In the genomic region with DNA sequence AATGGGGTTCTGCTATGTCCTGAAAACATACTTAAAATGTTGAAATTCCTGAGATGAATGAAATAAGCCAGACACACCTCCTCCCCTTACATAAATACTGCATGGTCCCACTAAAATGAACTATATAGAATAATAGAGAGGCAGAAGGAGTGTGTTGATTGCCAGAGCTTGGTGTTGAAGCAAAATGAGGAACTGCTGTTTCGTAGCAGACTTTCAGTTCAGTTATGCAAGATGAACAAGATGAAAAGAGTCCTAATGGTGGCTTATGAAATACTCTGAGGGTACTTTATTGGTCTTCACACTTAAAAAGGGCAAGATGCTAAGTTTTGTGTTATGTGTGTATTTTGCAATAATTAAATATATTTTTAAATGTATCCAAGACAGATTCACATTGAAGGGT, we compare ENCODE assay signal across 26 mouse cellular contexts. TPM values are rescaled to one million over a fixed set of nuclear protein-coding genes. Genes with fewer than 3 reads are reported as not detected.
A peak's percentile ranks its signal among the peaks of the same experiment; 100 is the strongest.
DNase-seq lines count a peak whose midpoint lies in the region; ATAC-seq and TF ChIP-seq lines count a peak whose summit lies in the region.
"Had no signal": no experiment of that assay in that cellular context is flagged by ENCODE, and none has a peak within 500 bp of the region (broad histone marks: within the 10 kb centered on the region; RNA-seq: fewer than 3 reads in every experiment).

No protein-coding gene starts in this region.

- H3K4me3 ChIP-seq in lung, adult 2 months (replicated peaks; ENCODE audit: extremely low read depth, low read depth, low read length) = no peak overlapping the region
- H3K4me3 ChIP-seq in bone marrow, adult 2 months (replicated peaks; ENCODE audit: control insufficient read depth, low read depth, low read length) = no peak overlapping the region
- H3K4me3 ChIP-seq: forebrain, embryonic 15.5 days; heart, embryonic 12.5 days; hindbrain, embryonic 12.5 days; layer of hippocampus, adult 2 months; limb, embryonic 12.5 days; midbrain, embryonic 15.5 days; myocyte; neural tube, embryonic 13.5 days had no signal

- peak; percentile 67 for ATAC-seq in megakaryocyte, adult 5-6 weeks (ENCODE audit: poor library complexity, severe bottlenecking)
- ATAC-seq: forebrain, embryonic 15.5 days; intestine, postnatal 0 days; midbrain, embryonic 15.5 days had no signal

- no peak for TF ChIP-seq POLR2A in lung, adult 2 months (IDR thresholded peaks at IDR 0.05; ENCODE audit: borderline replicate concordance, extremely low read depth, low read depth, low read length)
- no peak for TF ChIP-seq POLR2A in bone marrow, adult 2 months (IDR thresholded peaks at IDR 0.05; ENCODE audit: borderline replicate concordance, control insufficient read depth, low read depth, low read length)

- intact Hi-C loops in heart, postnatal 36 days (cut with DNase I) = no loop called here

- H3K27ac ChIP-seq in bone marrow, adult 2 months (ENCODE audit: control insufficient read depth, insufficient read depth, low read depth, low read length, poor library complexity) = peak overlapping the region; percentile 40; the same call in 1 of the 2 replicates
- H3K27ac ChIP-seq: forebrain, embryonic 15.5 days; hindbrain, embryonic 12.5 days; layer of hippocampus, adult 2 months; limb, embryonic 12.5 days; liver, embryonic 14.5 days; midbrain, embryonic 15.5 days; neural tube, embryonic 13.5 days had no signal

- TF ChIP-seq CTCF in lung, adult 2 months (IDR thresholded peaks at IDR 0.05; ENCODE audit: insufficient read depth, low read length) = no peak
- no peak for TF ChIP-seq CTCF in bone marrow, adult 2 months (IDR thresholded peaks at IDR 0.05; ENCODE audit: control insufficient read depth, insufficient read depth, low read length)

- peaks cover 2% of the 10 kb centered on the region; the same call in 1 of the 2 replicates for H3K4me1 ChIP-seq in lung, adult 2 months (ENCODE audit: control insufficient read depth, insufficient read depth, low read length)
- H3K4me1 ChIP-seq in bone marrow, adult 2 months (ENCODE audit: control insufficient read depth, insufficient read depth, low read length) = peaks cover 7% of the 10 kb centered on the region
- H3K4me1 ChIP-seq: forebrain, embryonic 15.5 days; limb, embryonic 12.5 days; midbrain, embryonic 15.5 days; neural tube, embryonic 13.5 days had no signal

- DNase-seq in lung, postnatal 25 days (ENCODE audit: low spot score) = peak; percentile 28
- DNase-seq in lung, adult 2 months = no peak
- no peak for DNase-seq in heart, postnatal 36 days
- no peak for DNase-seq in embryo, embryonic 10 days (ENCODE audit: low spot score)
- DNase-seq in urinary bladder, postnatal 25 days (ENCODE audit: low spot score) = no peak
- DNase-seq: adrenal gland, postnatal 36 days; cerebellum, adult 18-20 months; cerebellum, postnatal 25 days; gastrocnemius, postnatal 14 days; heart, adult 18-20 months; heart, postnatal 10 days; kidney, postnatal 25 days; layer of hippocampus, postnatal 36 days; thymus, adult 18-20 months had no signal

- WGBS in lung, adult 2 months = 46% methylated on average over 1 of the region's 1 CpGs
- 4% methylated on average over 1 of the region's 1 CpGs for WGBS in bone marrow, adult 2 months

RNA-seq across cellular contexts. Expression of a gene that starts 15.5 kb away (rescaled TPM):
- 127 and 179 TPM in 2 replicates for polyA plus RNA-seq in lung, adult 2 months (2012; rRNA removed)
- 32.1 and 38.7 TPM in 2 replicates for polyA plus RNA-seq in bone marrow, adult 2 months (2011; ENCODE audit: insufficient read depth, insufficient read length, low replicate concordance, missing spikeins)
- total RNA-seq in megakaryocyte, adult 5-6 weeks (2015) = 56.6 and 67.2 TPM in 2 replicates
- 130 and 142 TPM in 2 replicates for total RNA-seq in megakaryocyte, adult 5-6 weeks (2017)
- 100 to 1,000 TPM in 1 of 2 experiments, 10 to 100 TPM in 1; 95.1 to 102 TPM for total RNA-seq in heart, postnatal 36 days (2021)

RNA-seq across cellular contexts. Expression of a gene that starts 23.7 kb away (rescaled TPM):
- polyA plus RNA-seq in lung, adult 2 months (2012; rRNA removed) = 160 and 241 TPM in 2 replicates
- polyA plus RNA-seq in bone marrow, adult 2 months (2011; ENCODE audit: insufficient read depth, insufficient read length, low replicate concordance, missing spikeins) = 49.6 and 72.1 TPM in 2 replicates
- total RNA-seq in megakaryocyte, adult 5-6 weeks (2015) = 429 and 450 TPM in 2 replicates
- total RNA-seq in megakaryocyte, adult 5-6 weeks (2017) = 132 and 169 TPM in 2 replicates
- total RNA-seq in heart, postnatal 36 days (2021) = 100 to 1,000 TPM; 253 to 304 TPM
